Mouse (Mus musculus) liver, postnatal 0 days (tissue): ENCODE results near the gene Sorbs1. TPM values are rescaled to one million over a fixed set of nuclear protein-coding genes. Genes with fewer than 3 reads are reported as not detected.
A peak's percentile ranks its signal among the peaks of the same experiment; 100 is the strongest.

Source experiments
- ATAC-seq: fragments of 200-750 bp; cut with Nextera tagmentation; 2 replicates; pipeline ENCODE4 v1.8.0; 2017; ENCODE audit warnings: mild to moderate bottlenecking, moderate library complexity
- DNase-seq: peaks from one replicate; pipeline ENCODE4 v3.0.0-alpha.2; 2016
- H3K27ac ChIP-seq: fragments of 300-500 bp; sonication (generic); 2 replicates; pipeline ENCODE4 v1.5.1; 2014; ENCODE audit warnings: antibody characterized with exemption, moderate library complexity, mild to moderate bottlenecking, low read depth
- H3K27me3 ChIP-seq: fragments of 300-500 bp; sonication (generic); 2 replicates; pipeline ENCODE4 v1.6.1; 2014; ENCODE audit warnings: low read length, control low read depth, mixed read lengths; ENCODE audit not compliant: insufficient read depth
- H3K36me3 ChIP-seq: fragments of 300-500 bp; sonication (generic); replicated peaks from 2 replicates; pipeline ENCODE4 v1.6.1; 2014; ENCODE audit warnings: mild to moderate bottlenecking, control low read depth, low read length, moderate library complexity, mixed read lengths; ENCODE audit not compliant: insufficient read depth
- H3K4me1 ChIP-seq: fragments of 300-500 bp; sonication (generic); 2 replicates; pipeline ENCODE4 v1.6.1; 2014; ENCODE audit warnings: antibody characterized with exemption, mild to moderate bottlenecking, control low read depth; ENCODE audit not compliant: insufficient read depth
- H3K4me2 ChIP-seq: fragments of 300-500 bp; sonication (generic); 2 replicates; pipeline ENCODE4 v1.6.1; 2014; ENCODE audit warnings: low read depth, mild to moderate bottlenecking, low read length, moderate library complexity, mixed read lengths
- H3K4me3 ChIP-seq: fragments of 300-500 bp; sonication (generic); 2 replicates; pipeline ENCODE4 v1.5.1; 2014; ENCODE audit warnings: low read depth, low read length
- H3K9ac ChIP-seq: fragments of 300-500 bp; sonication (generic); replicated peaks from 2 replicates; pipeline ENCODE4 v1.6.1; 2014; ENCODE audit warnings: mild to moderate bottlenecking, moderate library complexity
- H3K9me3 ChIP-seq: fragments of 300-500 bp; sonication (generic); 2 replicates; pipeline ENCODE4 v1.6.1; 2016; ENCODE audit warnings: mild to moderate bottlenecking, control low read depth, low read length, mixed read lengths
- CTCF ChIP-seq: sonication (generic); IDR thresholded peaks from 2 replicates; pipeline ENCODE4 v1.5.1; 2016; ENCODE audit warnings: antibody characterized with exemption, low read depth
- EP300 ChIP-seq: IDR thresholded peaks from 2 replicates; pipeline ENCODE4 v1.6.1; 2016; ENCODE audit warnings: antibody characterized with exemption, low read depth, mild to moderate bottlenecking
- WGBS: fragments of 180-500 bp; shearing (Covaris S2); extraction: QIAGEN DNeasy Blood & Tissue Kit; methylation state at CpG from one replicate; pipeline ENCODE4 v1.1.7; 2014; ENCODE audit not compliant: insufficient replicate concordance; 5-methylcytosine and 5-hydroxymethylcytosine counted together
- polyA plus RNA-seq: library from polyadenylated mRNA; unstranded; fragments of >200 nt; fragmentation: Nextera tagmentation; extraction: Ambion mirVana; gene quantifications from 2 replicates; pipeline ENCODE4 v1.2.1, GENCODE M21; 2015

The Sorbs1 gene
- polyA plus RNA-seq, 1 experiment from 2014 or later: 30.4 TPM

- DNase-seq: no peak
- no peak overlapping the region for H3K27ac ChIP-seq
- 84% methylated on average over 5 of the region's 5 CpGs for WGBS
- ATAC-seq: no peak
- no peaks in the 10 kb centered on the region; the same call in 1 of the 2 replicates for H3K36me3 ChIP-seq
- no peak overlapping the region for H3K4me3 ChIP-seq
- no peaks in the 10 kb centered on the region for H3K27me3 ChIP-seq
- peaks cover 4% of the 10 kb centered on the region; the same call in 1 of the 2 replicates for H3K4me1 ChIP-seq
- H3K9me3 ChIP-seq: no peaks in the 10 kb centered on the region
- H3K4me2 ChIP-seq: no peak overlapping the region
- no peak for TF ChIP-seq CTCF
- no peak for TF ChIP-seq EP300
- H3K9ac ChIP-seq: no peak overlapping the region
Measured at GRCm38 (mm10) chr19:40392795-40393392, 120.7 kb downstream of the Sorbs1 start.

DNA sequence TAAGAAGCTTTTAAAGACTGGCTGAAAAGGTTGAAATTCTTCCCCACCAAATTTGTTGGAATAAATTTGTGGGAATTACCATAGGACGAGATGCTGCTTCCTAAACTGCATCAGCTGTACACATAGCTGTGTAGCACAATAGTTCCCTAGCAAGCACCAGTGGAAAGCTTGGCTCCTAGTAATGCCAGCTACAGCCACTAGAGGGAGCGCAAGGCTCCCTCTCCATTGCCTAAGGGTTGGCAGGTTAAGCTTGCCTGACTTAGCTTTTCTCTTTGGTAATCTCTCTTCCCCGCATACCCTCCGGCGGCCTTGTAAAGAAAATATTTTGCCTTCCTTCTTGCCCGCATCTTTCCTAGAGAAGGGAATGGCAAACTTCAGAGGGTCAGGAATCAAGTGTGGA lies 122.1 kb downstream of the Sorbs1 start:
- Histone ChIP-seq H3K4me2 (no peak overlapping the region), H3K27ac (no peak overlapping the region), H3K4me3 (no peak overlapping the region), H3K9me3 (no peaks in the 10 kb centered on the region), H3K9ac (no peak overlapping the region), H3K4me1 (peaks cover 4% of the 10 kb centered on the region; the same call in 1 of the 2 replicates), H3K27me3 (no peaks in the 10 kb centered on the region), H3K36me3 (peaks cover 2% of the 10 kb centered on the region)
- 21% methylated on average over 6 of the region's 6 CpGs for WGBS
- TF ChIP-seq CTCF: peak; percentile 98
- no peak for TF ChIP-seq EP300
- peak; percentile 85 for DNase-seq
- peak; percentile 64 for ATAC-seq

GRCm38 (mm10) chr19:40386916-40387315 lies 126.7 kb downstream of the Sorbs1 start:
- Histone ChIP-seq H3K4me1 (no peaks in the 10 kb centered on the region), H3K4me2 (no peak overlapping the region), H3K27me3 (no peaks in the 10 kb centered on the region), H3K4me3 (no peak overlapping the region), H3K9me3 (no peaks in the 10 kb centered on the region), H3K9ac (no peak overlapping the region), H3K36me3 (peaks cover 14% of the 10 kb centered on the region), H3K27ac (no peak overlapping the region)
- 84% methylated on average over 3 of the region's 3 CpGs for WGBS
- ATAC-seq: no peak
- TF ChIP-seq EP300 (no peak), CTCF (no peak)
- DNase-seq: no peak

DNA sequence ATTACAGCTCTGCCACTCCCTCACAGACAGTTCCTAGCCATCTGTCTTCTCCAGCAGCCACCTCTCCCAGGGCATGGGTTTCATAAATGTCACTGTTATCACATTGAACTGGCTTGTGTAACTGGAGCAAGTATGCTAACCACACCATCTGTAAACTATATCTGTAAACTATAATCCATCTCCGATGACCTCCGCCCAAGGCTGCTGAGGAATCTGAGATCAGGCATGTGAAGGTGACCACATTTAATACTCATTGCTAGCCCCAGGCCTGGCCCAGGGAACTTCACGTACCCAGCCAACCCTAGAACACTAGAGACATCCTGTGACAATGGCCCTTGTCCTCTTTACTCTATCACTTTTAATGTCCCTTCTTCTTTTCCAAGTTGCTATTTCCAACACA lies 128.2 kb downstream of the Sorbs1 start:
- H3K9me3 ChIP-seq: no peaks in the 10 kb centered on the region
- H3K4me1 ChIP-seq: no peaks in the 10 kb centered on the region
- H3K4me3 ChIP-seq: no peak overlapping the region
- H3K27me3 ChIP-seq: no peaks in the 10 kb centered on the region
- ATAC-seq (no peak), DNase-seq (no peak)
- H3K27ac ChIP-seq: no peak overlapping the region
- 85% methylated on average over 3 of the region's 3 CpGs for WGBS
- peaks cover 16% of the 10 kb centered on the region for H3K36me3 ChIP-seq
- TF ChIP-seq EP300: no peak
- TF ChIP-seq CTCF: no peak
- no peak overlapping the region for H3K4me2 ChIP-seq
- no peak overlapping the region for H3K9ac ChIP-seq

GRCm38 (mm10) chr19:40383931-40384330 lies 129.6 kb downstream of the Sorbs1 start:
- no peaks in the 10 kb centered on the region for H3K4me1 ChIP-seq
- H3K4me3 ChIP-seq: no peak overlapping the region
- WGBS: 45% methylated on average over 5 of the region's 5 CpGs
- no peak overlapping the region for H3K4me2 ChIP-seq
- no peaks in the 10 kb centered on the region for H3K27me3 ChIP-seq
- DNase-seq: no peak
- H3K27ac ChIP-seq: no peak overlapping the region
- H3K36me3 ChIP-seq: peaks cover 16% of the 10 kb centered on the region
- no peak for ATAC-seq
- no peaks in the 10 kb centered on the region for H3K9me3 ChIP-seq
- TF ChIP-seq EP300: no peak
- TF ChIP-seq CTCF: peak; percentile 58
- no peak overlapping the region for H3K9ac ChIP-seq

DNA sequence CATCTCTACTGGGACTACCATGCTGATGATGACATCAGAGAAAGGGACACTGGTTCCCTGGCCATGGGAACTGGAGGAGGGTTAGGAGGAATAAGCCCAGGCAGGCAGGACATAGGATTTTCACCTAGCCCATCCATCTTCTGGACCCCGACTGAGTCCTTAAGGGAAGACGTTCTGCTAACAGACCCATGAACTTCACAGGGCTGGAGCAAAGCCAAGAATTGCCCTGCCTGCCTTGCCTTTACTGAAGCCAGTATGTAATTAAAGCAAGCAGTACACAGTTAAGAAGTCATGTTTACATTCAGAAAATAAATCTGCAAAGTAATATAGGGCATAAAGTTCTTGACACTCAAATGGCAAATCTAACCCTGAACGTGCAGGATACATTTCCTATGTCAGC lies 132.9 kb downstream of the Sorbs1 start:
- H3K4me1 ChIP-seq: no peaks in the 10 kb centered on the region
- ATAC-seq: no peak

DNA sequence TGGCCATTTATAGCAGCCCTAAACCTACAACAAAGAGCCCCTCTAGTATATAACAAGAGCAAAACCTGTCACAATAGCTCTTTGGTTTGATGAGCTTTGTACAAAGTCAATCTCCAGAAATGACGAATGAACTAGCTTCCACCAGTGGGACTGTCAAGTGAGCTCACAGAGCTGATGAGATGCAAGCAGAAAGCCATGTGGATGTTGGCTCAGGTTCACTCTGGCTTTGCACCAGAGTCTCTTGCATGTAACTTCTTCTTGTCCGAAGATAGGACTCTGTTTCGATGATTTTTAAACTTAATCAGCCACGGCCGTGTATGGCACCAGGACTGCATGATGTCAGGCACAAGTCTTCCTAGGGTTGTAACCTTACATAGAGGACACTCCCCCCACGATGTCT lies 133.6 kb downstream of the Sorbs1 start:
- Histone ChIP-seq H3K9ac (no peak overlapping the region), H3K36me3 (peaks cover 8% of the 10 kb centered on the region; the same call in 1 of the 2 replicates), H3K9me3 (no peaks in the 10 kb centered on the region), H3K4me2 (no peak overlapping the region), H3K4me3 (no peak overlapping the region), H3K27me3 (no peaks in the 10 kb centered on the region), H3K4me1 (no peaks in the 10 kb centered on the region), H3K27ac (no peak overlapping the region)
- WGBS: 72% methylated on average over 6 of the region's 6 CpGs
- DNase-seq (no peak), ATAC-seq (no peak)
- TF ChIP-seq CTCF (no peak), EP300 (no peak)

More for the DNA sequence above, 132.9 kb downstream of the Sorbs1 start:
- Histone ChIP-seq H3K9ac (no peak overlapping the region), H3K27ac (no peak overlapping the region), H3K4me3 (no peak overlapping the region), H3K36me3 (peaks cover 10% of the 10 kb centered on the region), H3K27me3 (no peaks in the 10 kb centered on the region), H3K9me3 (no peaks in the 10 kb centered on the region), H3K4me2 (no peak overlapping the region)
- TF ChIP-seq EP300 (no peak), CTCF (no peak)
- no peak for DNase-seq
- WGBS: 57% methylated on average over 3 of the region's 3 CpGs
